Mouse (Mus musculus) lung, adult 2 months (tissue): ENCODE results near the gene Eif2ak2.

Source experiments
- CTCF ChIP-seq: fragments of 200-500 bp; IDR thresholded peaks from 2 replicates; pipeline ENCODE4 v1.5.1; 2011; ENCODE audit warnings: mild to moderate bottlenecking, low read length, control low read depth; ENCODE audit not compliant: insufficient read depth
- POLR2A ChIP-seq: fragments of 200-500 bp; IDR thresholded peaks from 2 replicates; pipeline ENCODE4 v1.6.1; 2011; ENCODE audit warnings: low read depth, mild to moderate bottlenecking, control low read depth, low read length, borderline replicate concordance; ENCODE audit errors: extremely low read depth

GRCm38 (mm10) chr17:78836056-78836455, 46.3 kb downstream of the Eif2ak2 start:
- TF ChIP-seq CTCF (no peak), POLR2A (no peak)
